ENCODE assay signal across 21 mouse cellular contexts in the genomic region with DNA sequence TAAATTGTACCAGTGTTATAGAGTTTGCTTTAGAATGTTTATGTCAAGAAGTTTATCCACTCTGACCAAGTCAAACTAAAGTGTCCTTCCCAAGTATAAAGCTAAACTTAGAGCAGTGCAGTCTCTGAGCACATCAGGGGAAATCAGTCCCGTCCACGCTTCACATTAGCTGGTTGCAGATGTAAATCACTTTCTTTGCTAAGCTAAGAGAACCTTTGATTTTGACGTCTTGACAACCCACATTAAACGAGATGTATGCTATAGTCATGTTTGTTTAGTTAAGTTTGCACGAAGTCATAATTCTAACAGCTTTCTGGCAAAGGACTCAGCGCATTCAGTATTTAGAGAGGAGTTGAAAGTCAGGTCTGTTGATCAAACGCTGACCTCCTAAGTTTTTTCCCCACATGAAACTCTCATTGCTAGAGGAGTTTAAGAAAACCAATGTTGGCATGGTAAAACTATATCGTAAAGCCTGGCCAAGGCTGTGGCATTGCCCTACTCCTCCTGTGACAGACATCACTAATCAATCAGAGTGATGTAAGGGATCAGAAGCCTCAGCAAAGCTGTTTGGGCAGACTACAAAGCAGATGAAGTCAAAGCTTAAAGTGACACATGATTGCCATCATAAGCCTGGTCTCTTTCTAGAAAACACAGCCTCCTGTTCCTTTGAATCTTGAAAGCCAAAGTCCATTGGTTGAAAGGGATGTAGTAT.
DNase-seq lines count a peak whose midpoint lies in the region; ATAC-seq lines count a peak whose summit lies in the region.
"Had no signal": no experiment of that assay in that cellular context is flagged by ENCODE, and none has a peak within 500 bp of the region (broad histone marks: within the 10 kb centered on the region; RNA-seq: fewer than 3 reads in every experiment).

No protein-coding gene starts in this region.

- DNase-seq in heart, adult 11 months, result peak; percentile 48
- no peak for DNase-seq in heart, embryonic 10.5 days (ENCODE audit: low spot score)
- DNase-seq in kidney, adult 8-10 months, result no peak
- no peak for DNase-seq in lung, postnatal 10 days
- DNase-seq in right cerebral cortex, postnatal 14 days, result no peak
- DNase-seq: adrenal gland, postnatal 14 days; cerebellum, adult 11-12 months; cerebellum, adult 9-10 months; cerebellum, postnatal 36 days; gastrocnemius, adult 2 months; gastrocnemius, postnatal 25 days; heart, postnatal 10 days; heart, postnatal 4 days had no signal

- no peaks in the 10 kb centered on the region for H3K27me3 ChIP-seq in heart, embryonic 10.5 days (ENCODE audit: insufficient read depth, poor library complexity, severe bottlenecking)
- H3K27me3 ChIP-seq in kidney, embryonic 16.5 days (ENCODE audit: insufficient read depth, low read length), result no peaks in the 10 kb centered on the region
- no peaks in the 10 kb centered on the region for H3K27me3 ChIP-seq in lung, embryonic 16.5 days (ENCODE audit: control insufficient read depth, insufficient read depth, low read depth, low read length)
- no peaks in the 10 kb centered on the region for H3K27me3 ChIP-seq in intestine, embryonic 16.5 days (replicated peaks; ENCODE audit: control insufficient read depth, insufficient read depth, low read length)
- H3K27me3 ChIP-seq: embryonic facial prominence, embryonic 13.5 days; hindbrain, embryonic 12.5 days; Patski had no signal

- peak; percentile 66; the same call in 1 of the 2 replicates for ATAC-seq in kidney, embryonic 16.5 days (ENCODE audit: low FRiP score, low TSS enrichment)
- peak; percentile 74 for ATAC-seq in lung, embryonic 16.5 days (ENCODE audit: low read depth)
- ATAC-seq in intestine, embryonic 16.5 days, result 0 out of 2 replicates have a peak, but pooled peaks have one; percentile 44
- ATAC-seq: activated CD4-positive, CD25-positive, alpha-beta regulatory T cell, adult 4 months; forebrain, embryonic 14.5 days; Patski had no signal

- no peak overlapping the region for H3K4me2 ChIP-seq in kidney, embryonic 16.5 days (replicated peaks; ENCODE audit: low read depth, low read length)
- no peak overlapping the region for H3K4me2 ChIP-seq in lung, embryonic 16.5 days (ENCODE audit: low read depth, low read length)
- H3K4me2 ChIP-seq in intestine, embryonic 16.5 days (ENCODE audit: low read depth, low read length), result no peak overlapping the region
- H3K4me2 ChIP-seq: embryonic facial prominence, embryonic 13.5 days; hindbrain, embryonic 12.5 days had no signal

- H3K27ac ChIP-seq in heart, embryonic 10.5 days, result no peak overlapping the region
- no peak overlapping the region for H3K27ac ChIP-seq in kidney, embryonic 16.5 days (ENCODE audit: low read length)
- H3K27ac ChIP-seq in lung, embryonic 16.5 days (ENCODE audit: low read length), result peak overlapping the region; percentile 55; the same call in 1 of the 2 replicates
- no peak overlapping the region for H3K27ac ChIP-seq in intestine, embryonic 16.5 days (ENCODE audit: low read length)
- H3K27ac ChIP-seq: embryonic facial prominence, embryonic 13.5 days; gastrocnemius, adult 2 months; hindbrain, embryonic 12.5 days had no signal

- H3K4me1 ChIP-seq in heart, embryonic 10.5 days, result peaks cover 6% of the 10 kb centered on the region; the same call in 1 of the 2 replicates
- peaks cover 13% of the 10 kb centered on the region; the same call in 1 of the 2 replicates for H3K4me1 ChIP-seq in kidney, embryonic 16.5 days (ENCODE audit: insufficient read depth, low read length)
- H3K4me1 ChIP-seq in lung, embryonic 16.5 days (replicated peaks; ENCODE audit: control insufficient read depth, insufficient read depth, low read length), result peaks cover 14% of the 10 kb centered on the region
- 0 out of 2 replicates have a peak, but pooled peaks cover 5% of the 10 kb centered on the region for H3K4me1 ChIP-seq in intestine, embryonic 16.5 days (ENCODE audit: control insufficient read depth, insufficient read depth, low read length)

- no peaks in the 10 kb centered on the region for H3K9me3 ChIP-seq in heart, embryonic 10.5 days
- no peaks in the 10 kb centered on the region for H3K9me3 ChIP-seq in kidney, embryonic 16.5 days (ENCODE audit: low read length)
- H3K9me3 ChIP-seq in lung, embryonic 16.5 days (ENCODE audit: control insufficient read depth, low read length), result no peaks in the 10 kb centered on the region
- no peaks in the 10 kb centered on the region for H3K9me3 ChIP-seq in intestine, embryonic 16.5 days (ENCODE audit: control insufficient read depth, low read length)
- H3K9me3 ChIP-seq: embryonic facial prominence, embryonic 13.5 days; hindbrain, embryonic 12.5 days had no signal

- H3K36me3 ChIP-seq in heart, embryonic 10.5 days, result peaks cover 1% of the 10 kb centered on the region; the same call in 1 of the 2 replicates
- no peaks in the 10 kb centered on the region for H3K36me3 ChIP-seq in kidney, embryonic 16.5 days (ENCODE audit: insufficient read depth, low read length)
- no peaks in the 10 kb centered on the region for H3K36me3 ChIP-seq in lung, embryonic 16.5 days (ENCODE audit: control insufficient read depth, insufficient read depth, low read length)
- H3K36me3 ChIP-seq in intestine, embryonic 16.5 days (ENCODE audit: control insufficient read depth, insufficient read depth, low read length), result no peaks in the 10 kb centered on the region
- H3K36me3 ChIP-seq: hindbrain, embryonic 12.5 days had no signal

- H3K4me3 ChIP-seq in heart, embryonic 10.5 days, result no peak overlapping the region
- H3K4me3 ChIP-seq in kidney, embryonic 16.5 days (ENCODE audit: low read length), result no peak overlapping the region
- no peak overlapping the region for H3K4me3 ChIP-seq in lung, embryonic 16.5 days (ENCODE audit: low read length)
- no peak overlapping the region for H3K4me3 ChIP-seq in intestine, embryonic 16.5 days (ENCODE audit: low read length)
- H3K4me3 ChIP-seq: embryonic facial prominence, embryonic 13.5 days; gastrocnemius, adult 2 months; hindbrain, embryonic 12.5 days had no signal

- WGBS in heart, embryonic 10.5 days, result 83% methylated on average over 8 of the region's 8 CpGs
- 26% methylated on average over 8 of the region's 8 CpGs for WGBS in kidney, embryonic 16.5 days
- WGBS in lung, embryonic 16.5 days, result 28% methylated on average over 8 of the region's 8 CpGs
- 35% methylated on average over 8 of the region's 8 CpGs for WGBS in intestine, embryonic 16.5 days

- no peak overlapping the region for H3K9ac ChIP-seq in kidney, embryonic 16.5 days (replicated peaks; ENCODE audit: low read length)
- H3K9ac ChIP-seq in lung, embryonic 16.5 days (ENCODE audit: low read length), result no peak overlapping the region
- no peak overlapping the region for H3K9ac ChIP-seq in intestine, embryonic 16.5 days (ENCODE audit: low read depth, low read length)
- H3K9ac ChIP-seq: embryonic facial prominence, embryonic 13.5 days; hindbrain, embryonic 12.5 days had no signal
